8 mouse cellular contexts compared by ENCODE assay signal in the genomic region with DNA sequence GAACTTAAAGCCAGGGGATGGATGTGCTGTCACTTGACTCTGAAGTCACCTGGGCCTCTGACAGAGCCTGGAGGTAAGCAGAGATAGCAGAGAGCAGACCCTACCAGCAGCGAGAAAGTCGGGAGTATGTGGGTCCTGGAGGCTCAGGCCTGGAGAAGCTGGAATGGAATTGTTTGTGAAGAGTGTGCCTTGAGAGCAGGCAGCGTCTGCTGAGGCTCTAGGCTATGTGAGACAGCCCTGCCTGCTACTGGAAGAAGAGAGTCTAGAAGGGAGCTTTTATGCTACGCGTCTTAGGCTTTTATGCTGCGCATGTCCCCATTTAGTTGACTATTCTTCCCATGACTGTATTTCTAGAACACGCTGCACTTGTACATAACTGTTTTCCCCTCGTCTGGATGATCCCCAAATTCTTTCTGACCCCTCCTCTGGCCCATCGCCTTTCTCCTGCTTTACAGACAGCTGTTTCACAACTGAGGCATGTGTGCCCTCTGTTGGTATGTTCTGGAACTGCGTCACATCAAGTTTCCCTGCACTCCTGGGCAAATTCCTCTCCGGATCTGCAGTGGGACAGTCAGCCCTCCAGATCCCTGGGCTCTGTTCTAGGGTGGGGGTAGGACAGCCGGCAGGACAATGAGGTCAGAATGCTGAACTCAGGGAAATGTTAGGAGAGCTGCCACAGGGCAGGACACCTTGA. TPM values are rescaled to one million over a fixed set of nuclear protein-coding genes. Genes with fewer than 3 reads are reported as not detected.
DNase-seq lines count a peak whose midpoint lies in the region; ATAC-seq and TF ChIP-seq lines count a peak whose summit lies in the region.

No protein-coding gene starts in this region.

- H3K9ac ChIP-seq in heart, embryonic 16.5 days (ENCODE audit: low read length) = peak overlapping the region; percentile 35; the same call in 1 of the 2 replicates
- H3K9ac ChIP-seq in liver, postnatal 0 days (replicated peaks) = no peak overlapping the region

- peak overlapping the region; percentile 35; the same call in 1 of the 2 replicates for H3K4me3 ChIP-seq in E14TG2a.4 (replicated peaks; ENCODE audit: low read length)
- no peak overlapping the region for H3K4me3 ChIP-seq in heart, embryonic 16.5 days (ENCODE audit: low read length)
- H3K4me3 ChIP-seq in liver, postnatal 0 days (ENCODE audit: low read depth, low read length) = no peak overlapping the region
- H3K4me3 ChIP-seq in olfactory bulb, adult 2 months (ENCODE audit: insufficient read depth, low read depth, low read length) = no peak overlapping the region

- H3K4me1 ChIP-seq in E14TG2a.4 (replicated peaks; ENCODE audit: low read depth, low read length) = peaks cover 18% of the 10 kb centered on the region
- H3K4me1 ChIP-seq in heart, embryonic 16.5 days (ENCODE audit: control insufficient read depth, insufficient read depth, low read length) = peaks cover 7% of the 10 kb centered on the region; the same call in 1 of the 2 replicates
- H3K4me1 ChIP-seq in liver, postnatal 0 days (ENCODE audit: insufficient read depth) = no peaks in the 10 kb centered on the region
- H3K4me1 ChIP-seq in olfactory bulb, adult 2 months (ENCODE audit: control insufficient read depth, insufficient read depth, low read length) = no peaks in the 10 kb centered on the region

- peaks cover 2% of the 10 kb centered on the region; the same call in 1 of the 2 replicates for H3K27me3 ChIP-seq in E14TG2a.4 (ENCODE audit: insufficient read depth, low read length)
- no peaks in the 10 kb centered on the region for H3K27me3 ChIP-seq in heart, embryonic 16.5 days (ENCODE audit: control insufficient read depth, insufficient read depth, low read length)
- no peaks in the 10 kb centered on the region for H3K27me3 ChIP-seq in liver, postnatal 0 days (ENCODE audit: insufficient read depth, low read length)

- peak; percentile 87 for TF ChIP-seq CTCF in E14TG2a.4 (conservative IDR thresholded peaks at IDR 0.05; ENCODE audit: low read length)
- TF ChIP-seq CTCF in liver, postnatal 0 days (IDR thresholded peaks at IDR 0.05; ENCODE audit: low read depth) = peak; percentile 86
- TF ChIP-seq CTCF in olfactory bulb, adult 2 months (IDR thresholded peaks at IDR 0.05; ENCODE audit: insufficient read depth, low read depth, low read length) = peak; percentile 36; the same call in 1 of the 2 replicates

- no peaks in the 10 kb centered on the region for H3K9me3 ChIP-seq in E14TG2a.4 (ENCODE audit: low read length)
- no peaks in the 10 kb centered on the region for H3K9me3 ChIP-seq in heart, embryonic 16.5 days (replicated peaks; ENCODE audit: control insufficient read depth, low read length)
- no peaks in the 10 kb centered on the region for H3K9me3 ChIP-seq in liver, postnatal 0 days (ENCODE audit: low read length)

- ATAC-seq in heart, embryonic 16.5 days (replicated peaks; ENCODE audit: extremely low read depth, insufficient read depth, low FRiP score) = 0 out of 2 replicates have a peak, but pooled peaks have one; percentile 53
- no peak for ATAC-seq in liver, postnatal 0 days

- H3K4me2 ChIP-seq in heart, embryonic 16.5 days (ENCODE audit: low read depth, low read length) = peak overlapping the region; percentile 40; the same call in 1 of the 2 replicates
- H3K4me2 ChIP-seq in liver, postnatal 0 days (ENCODE audit: low read depth, low read length) = no peak overlapping the region

- no peaks in the 10 kb centered on the region for H3K36me3 ChIP-seq in E14TG2a.4 (ENCODE audit: insufficient read depth, low read length)
- no peaks in the 10 kb centered on the region for H3K36me3 ChIP-seq in heart, embryonic 16.5 days (ENCODE audit: control insufficient read depth, insufficient read depth)
- no peaks in the 10 kb centered on the region for H3K36me3 ChIP-seq in liver, postnatal 0 days (replicated peaks; ENCODE audit: insufficient read depth, low read length)

- TF ChIP-seq EP300 in liver, postnatal 0 days (IDR thresholded peaks at IDR 0.05; ENCODE audit: low read depth) = no peak

- no peak overlapping the region for H3K27ac ChIP-seq in heart, embryonic 16.5 days (ENCODE audit: low read length)
- no peak overlapping the region for H3K27ac ChIP-seq in liver, postnatal 0 days (ENCODE audit: low read depth)
- H3K27ac ChIP-seq in olfactory bulb, adult 2 months (ENCODE audit: insufficient read depth, low read depth, low read length) = no peak overlapping the region

- TF ChIP-seq POLR2A in olfactory bulb, adult 2 months (IDR thresholded peaks at IDR 0.05; ENCODE audit: insufficient read depth, low read depth, low read length) = no peak

- 24% methylated on average over 12 of the region's 12 CpGs for WGBS in heart, embryonic 16.5 days
- 33% methylated on average over 12 of the region's 12 CpGs for WGBS in liver, postnatal 0 days (ENCODE audit: insufficient replicate concordance)
- WGBS in olfactory bulb, adult 2 months = 14% methylated on average over 12 of the region's 12 CpGs

- peak; percentile 88 for DNase-seq in brain, adult 2 months (ENCODE audit: low read depth, low spot score)
- DNase-seq in fibroblast of lung, adult 2 months (ENCODE audit: low read depth) = peak; percentile 28
- DNase-seq in kidney, postnatal 25 days = peak; percentile 76 to 85
- DNase-seq in liver, postnatal 0 days = peak; percentile 65
- DNase-seq in urinary bladder, postnatal 10 days (ENCODE audit: low spot score) = peak; percentile 32

RNA-seq across cellular contexts. Expression of a gene that starts 24.2 kb away (rescaled TPM):
- polyA plus RNA-seq in heart, embryonic 16.5 days (2015; fragmentation: Nextera tagmentation; extraction: Ambion mirVana) = 0.05 TPM in 1 of 2 replicates, not detected in the other
- not detected in 2 replicates for polyA plus RNA-seq in liver, postnatal 0 days (2015; fragmentation: Nextera tagmentation; extraction: Ambion mirVana)
- not detected in 2 replicates for polyA plus RNA-seq in olfactory bulb, adult 2 months (2012; ENCODE audit: insufficient read depth, insufficient read length, low replicate concordance, missing spikeins)

Comparison
In these comparisons a context has a peak if more than half of its experiments do, and no peak if none do; other contexts are left out.
1. CTCF ChIP-seq: peak in every context shown above with its lines; median percentile 87 in E14TG2a.4; 86 in liver, postnatal 0 days; 36 in olfactory bulb, adult 2 months.
2. DNase-seq: peak in every context shown above with its lines; median percentile 88 in brain, adult 2 months; 80 in kidney, postnatal 25 days; 65 in liver, postnatal 0 days; 32 in urinary bladder, postnatal 10 days; 28 in fibroblast of lung, adult 2 months.